In the genomic region with DNA sequence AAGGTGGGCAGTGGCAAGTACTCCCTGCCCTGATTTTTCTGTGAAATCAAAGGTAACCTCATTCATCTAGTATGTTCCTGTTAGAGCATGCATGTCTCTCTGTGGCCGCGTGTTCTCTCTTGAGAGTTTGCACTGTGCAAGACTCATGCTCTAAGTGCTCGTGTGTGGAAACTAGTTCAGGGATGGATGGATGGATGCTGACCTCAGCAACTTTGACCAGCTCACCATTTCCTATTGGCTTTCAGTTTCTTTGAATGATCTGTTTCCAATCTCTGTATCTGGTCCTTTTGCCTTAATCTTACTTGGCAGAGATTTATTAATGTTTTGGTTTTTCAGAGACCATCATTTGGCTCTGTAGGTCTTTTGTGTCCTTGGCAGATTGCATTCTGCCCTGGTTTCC, we compare ENCODE assay signal across 40 mouse cellular contexts. TPM values are rescaled to one million over a fixed set of nuclear protein-coding genes. Genes with fewer than 3 reads are reported as not detected.
"Had no signal": no experiment of that assay in that cellular context is flagged by ENCODE, and none has a peak within 500 bp of the region (broad histone marks: within the 10 kb centered on the region; RNA-seq: fewer than 3 reads in every experiment).

No protein-coding gene starts in this region.

- DNase-seq: left cerebral cortex, postnatal 4 days; liver; liver, embryonic 13.5 days; liver, postnatal 0 days; lung, adult 18-20 months; lung, adult 2 months; lung, embryonic 14.5 days; lung, postnatal 10 days; lung, postnatal 14 days; lung, postnatal 36 days; lung, postnatal 4 days; midbrain, embryonic 14.5 days had no signal

- H3K9me3 ChIP-seq: limb, embryonic 10.5 days; limb, embryonic 12.5 days; limb, embryonic 13.5 days; limb, embryonic 15.5 days; liver, embryonic 12.5 days; liver, embryonic 13.5 days; liver, embryonic 15.5 days; lung, embryonic 15.5 days; megakaryocyte, embryonic 14.5 days; midbrain, embryonic 10.5 days; midbrain, embryonic 12.5 days; midbrain, embryonic 13.5 days; midbrain, embryonic 15.5 days; neural tube, embryonic 12.5 days had no signal

- H3K27me3 ChIP-seq: limb, embryonic 12.5 days; limb, embryonic 13.5 days; limb, embryonic 15.5 days; liver, embryonic 12.5 days; liver, embryonic 13.5 days; liver, embryonic 15.5 days; lung, embryonic 15.5 days; megakaryocyte, embryonic 14.5 days; midbrain, embryonic 12.5 days; midbrain, embryonic 13.5 days; midbrain, embryonic 15.5 days; neural tube, embryonic 12.5 days had no signal

- H3K4me2 ChIP-seq: limb, embryonic 12.5 days; limb, embryonic 13.5 days; limb, embryonic 15.5 days; liver, embryonic 11.5 days; liver, embryonic 12.5 days; liver, embryonic 13.5 days; liver, embryonic 15.5 days; lung, embryonic 14.5 days; lung, embryonic 15.5 days; midbrain, embryonic 11.5 days; midbrain, embryonic 12.5 days; midbrain, embryonic 13.5 days; midbrain, embryonic 15.5 days; neural tube, embryonic 12.5 days had no signal

- ATAC-seq: liver, embryonic 12.5 days; liver, postnatal 0 days; lung, postnatal 0 days; midbrain, embryonic 13.5 days; midbrain, embryonic 15.5 days; midbrain, embryonic 16.5 days had no signal

- H3K4me3 ChIP-seq: limb, embryonic 10.5 days; limb, embryonic 12.5 days; limb, embryonic 13.5 days; limb, embryonic 15.5 days; liver, embryonic 12.5 days; liver, embryonic 13.5 days; liver, embryonic 15.5 days; lung, embryonic 15.5 days; megakaryocyte, embryonic 14.5 days; midbrain, embryonic 10.5 days; midbrain, embryonic 12.5 days; midbrain, embryonic 13.5 days; midbrain, embryonic 15.5 days; myocyte; neural tube, embryonic 12.5 days had no signal

- H3K27ac ChIP-seq: limb, embryonic 10.5 days; limb, embryonic 12.5 days; limb, embryonic 13.5 days; limb, embryonic 15.5 days; liver, embryonic 12.5 days; liver, embryonic 13.5 days; liver, embryonic 14.5 days; liver, embryonic 15.5 days; lung, embryonic 15.5 days; macrophage; midbrain, embryonic 10.5 days; midbrain, embryonic 12.5 days; midbrain, embryonic 13.5 days; midbrain, embryonic 15.5 days; neural tube, embryonic 12.5 days had no signal

- H3K9ac ChIP-seq: limb, embryonic 13.5 days; limb, embryonic 15.5 days; liver, embryonic 12.5 days; liver, embryonic 13.5 days; liver, embryonic 14.5 days; liver, embryonic 15.5 days; liver, postnatal 0 days; lung, embryonic 14.5 days; lung, embryonic 15.5 days; midbrain, embryonic 12.5 days; midbrain, embryonic 13.5 days; midbrain, embryonic 15.5 days; neural tube, embryonic 12.5 days had no signal

RNA-seq across cellular contexts. Expression of gene Gm49325, which starts 23.2 kb away (rescaled TPM):
- total RNA-seq: liver, adult 2 months; megakaryocyte progenitor cell, adult 5-6 weeks; megakaryocyte, adult 5-6 weeks; megakaryocyte-erythroid progenitor cell, adult 5-6 weeks; midbrain, postnatal 0 days had no signal
- polyA plus RNA-seq: limb, embryonic 11.5 days; liver, adult 2 months; liver, embryonic 16.5 days; lung, adult 2 months; midbrain, embryonic 11.5 days; midbrain, embryonic 15.5 days had no signal

RNA-seq across cellular contexts. Expression of gene Tspear, which starts 57.2 kb away (rescaled TPM):
- total RNA-seq: left cerebral cortex, postnatal 4 days; megakaryocyte, adult 5-6 weeks; monocyte, adult 5-6 weeks had no signal
- polyA plus RNA-seq: liver, embryonic 15.5 days; liver, embryonic 16.5 days; macrophage; myocyte had no signal
